Mouse (Mus musculus) spleen, adult 2 months (tissue): ENCODE results near the gene Nos2.

Experiments
- CTCF ChIP-seq: fragments of 200-500 bp; IDR thresholded peaks from 2 replicates; pipeline ENCODE4 v1.5.1; 2011; ENCODE audit warnings: mild to moderate bottlenecking, inconsistent platforms; ENCODE audit not compliant: insufficient read depth, insufficient read length, insufficient replicate concordance; ENCODE audit errors: extremely low read depth
- POLR2A ChIP-seq: fragments of 200-500 bp; IDR thresholded peaks from 2 replicates; pipeline ENCODE4 v1.6.1; 2011; ENCODE audit warnings: low read depth, low read length, inconsistent platforms

DNA sequence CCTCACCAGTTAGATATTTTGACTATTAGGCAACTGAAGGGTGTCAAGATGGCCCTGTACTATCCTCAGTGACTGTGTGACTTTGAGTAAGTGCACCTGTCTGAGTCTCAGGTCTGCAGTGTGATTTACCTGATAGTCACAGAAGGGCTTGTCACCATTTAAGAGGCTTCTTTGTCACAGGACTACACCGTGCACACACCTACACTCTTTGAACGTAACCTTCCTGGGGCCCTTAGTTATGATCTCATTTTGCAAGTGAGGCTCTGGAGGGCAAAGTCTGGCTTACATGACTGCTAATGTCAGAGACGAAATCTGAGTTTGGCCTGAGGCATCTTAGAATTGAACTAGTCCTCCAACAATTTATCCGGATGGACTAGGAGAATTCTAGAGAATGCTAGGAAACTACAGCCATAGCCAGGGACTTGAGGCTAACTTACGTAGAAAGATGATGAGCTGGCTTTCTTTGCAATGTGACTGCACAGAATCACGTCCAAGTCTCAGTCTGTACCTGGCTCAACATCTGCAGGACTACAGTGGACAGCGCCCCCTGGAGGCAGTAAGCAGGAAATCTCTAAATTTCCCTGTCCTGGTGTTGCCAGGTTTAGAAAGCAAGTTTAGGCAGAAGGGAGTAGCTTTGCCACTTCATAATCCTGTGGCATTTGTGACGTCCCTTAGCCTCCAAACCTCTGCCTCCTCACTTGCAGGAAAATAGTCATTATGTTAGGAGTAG is 2.3 kb downstream of the Nos2 start:
- TF ChIP-seq CTCF: peak; percentile 70; the same call in 1 of the 2 replicates
- TF ChIP-seq POLR2A: no peak
